Mouse (Mus musculus): ENCODE measurements around the gene Ift20.

- TF ChIP-seq CTCF (IDR thresholded peaks at IDR 0.05; ENCODE audit: borderline replicate concordance, insufficient read depth, low read length), result peak; percentile 75; the same call in 1 of the 2 replicates
- no peak for TF ChIP-seq POLR2A (IDR thresholded peaks at IDR 0.05; ENCODE audit: low read depth, low read length)
Measured at GRCm38 (mm10) chr11:78488168-78488567, 48.0 kb upstream of the Ift20 start.
